Mouse (Mus musculus) ES-Bruce4 (cell line): ENCODE measurements at regions not wholly inside any gene's neighbourhood (a gene's known extent, or its start where the extent isn't known, plus 50 kb on each side); places are given as distances from the start of the nearest gene placed in this dataset.

Experiments used
- H3K27ac ChIP-seq: 2 replicates; pipeline ENCODE4 v1.5.1; 2012; ENCODE audit warnings: low read length, inconsistent platforms; ENCODE audit not compliant: insufficient read depth
- H3K27me3 ChIP-seq: 2 replicates; pipeline ENCODE4 v1.6.1; 2012; ENCODE audit warnings: mild to moderate bottlenecking, low read length, inconsistent platforms; ENCODE audit not compliant: control insufficient read depth, poor library complexity, insufficient read depth, severe bottlenecking
- H3K36me3 ChIP-seq: 2 replicates; pipeline ENCODE4 v1.6.1; 2012; ENCODE audit warnings: inconsistent platforms, mild to moderate bottlenecking, low read length, moderate library complexity; ENCODE audit not compliant: control insufficient read depth, poor library complexity, insufficient read depth, severe bottlenecking
- H3K4me1 ChIP-seq: one replicate; pipeline ENCODE4 v1.8.1; 2011; ENCODE audit warnings: low read length; ENCODE audit not compliant: control insufficient read depth, insufficient read depth
- H3K4me3 ChIP-seq: 2 replicates; pipeline ENCODE4 v1.5.1; 2011; ENCODE audit warnings: low read depth, mild to moderate bottlenecking, low read length
- H3K9ac ChIP-seq: 2 replicates; pipeline ENCODE4 v1.6.1; 2012; ENCODE audit warnings: low read depth, mild to moderate bottlenecking, inconsistent platforms; ENCODE audit not compliant: poor library complexity, severe bottlenecking
- H3K9me3 ChIP-seq: replicated peaks from 2 replicates; pipeline ENCODE4 v1.6.1; 2012; ENCODE audit warnings: mild to moderate bottlenecking, low read length, inconsistent platforms; ENCODE audit not compliant: control insufficient read depth, poor library complexity, insufficient read depth, severe bottlenecking
- CTCF ChIP-seq: IDR thresholded peaks from one replicate; pipeline ENCODE4 v1.8.1; 2011; ENCODE audit warnings: low read depth, low read length
- EP300 ChIP-seq: IDR thresholded peaks from 2 replicates; pipeline ENCODE4 v1.6.1; 2011; ENCODE audit warnings: low read depth, low read length; ENCODE audit not compliant: insufficient read depth
- POLR2A ChIP-seq: IDR thresholded peaks from one replicate; pipeline ENCODE4 v1.8.1; 2011; ENCODE audit warnings: low read length; ENCODE audit not compliant: insufficient read depth

DNA sequence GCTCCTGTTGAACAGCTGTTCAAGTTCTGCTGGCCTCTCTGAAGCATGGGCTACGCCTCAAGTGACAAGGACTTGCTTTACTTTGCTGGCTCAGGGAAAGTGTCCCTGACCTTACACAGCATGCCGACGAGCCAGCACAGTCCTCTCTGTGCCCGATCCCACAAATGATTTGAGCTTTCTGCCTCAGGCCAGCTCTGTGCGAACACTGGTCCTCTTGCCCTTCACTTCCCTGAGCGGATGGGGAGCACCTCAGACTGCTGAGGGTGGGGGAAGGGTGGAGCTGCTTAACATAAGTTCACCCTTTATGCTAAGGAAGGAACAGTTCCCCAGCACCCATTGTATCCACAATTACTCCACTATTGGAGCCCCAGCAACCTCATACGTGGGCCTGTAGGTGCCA lies 223.7 kb upstream of the Mgmt start:
- peak; percentile 77 for TF ChIP-seq EP300
- TF ChIP-seq POLR2A = no peak
- H3K4me3 ChIP-seq = no peak overlapping the region

DNA sequence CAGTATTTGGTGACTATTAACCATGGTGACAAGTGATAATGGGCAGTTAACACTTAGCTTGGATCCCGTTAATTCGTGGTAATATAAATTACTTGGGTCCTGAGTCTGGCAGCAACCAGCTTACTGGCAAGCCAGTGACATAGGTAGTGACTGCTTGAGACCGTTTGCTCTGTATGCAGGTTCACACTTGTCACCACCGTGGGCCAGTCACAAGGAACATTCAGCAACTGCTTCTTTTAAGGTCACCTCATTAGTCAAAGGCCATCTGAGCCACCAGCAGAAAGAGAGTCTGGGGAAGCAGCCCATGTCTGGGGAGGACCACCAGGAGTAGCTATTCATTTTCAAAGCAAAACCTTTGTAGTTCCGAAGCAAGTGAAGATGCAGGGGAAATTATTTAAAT lies 220.3 kb upstream of the Mgmt start:
- no peak overlapping the region for H3K9ac ChIP-seq
- no peaks in the 10 kb centered on the region for H3K36me3 ChIP-seq
- H3K4me1 ChIP-seq = no peaks in the 10 kb centered on the region
- no peak overlapping the region for H3K4me3 ChIP-seq
- no peaks in the 10 kb centered on the region for H3K27me3 ChIP-seq
- H3K9me3 ChIP-seq = no peaks in the 10 kb centered on the region
- no peak overlapping the region for H3K27ac ChIP-seq
- TF ChIP-seq POLR2A (no peak), EP300 (no peak), CTCF (no peak)

More for the DNA sequence above, 223.7 kb upstream of the Mgmt start:
- Histone ChIP-seq H3K9ac (no peak overlapping the region), H3K4me1 (peaks cover 2% of the 10 kb centered on the region), H3K27me3 (no peaks in the 10 kb centered on the region), H3K9me3 (no peaks in the 10 kb centered on the region), H3K36me3 (no peaks in the 10 kb centered on the region), H3K27ac (no peak overlapping the region)

DNA sequence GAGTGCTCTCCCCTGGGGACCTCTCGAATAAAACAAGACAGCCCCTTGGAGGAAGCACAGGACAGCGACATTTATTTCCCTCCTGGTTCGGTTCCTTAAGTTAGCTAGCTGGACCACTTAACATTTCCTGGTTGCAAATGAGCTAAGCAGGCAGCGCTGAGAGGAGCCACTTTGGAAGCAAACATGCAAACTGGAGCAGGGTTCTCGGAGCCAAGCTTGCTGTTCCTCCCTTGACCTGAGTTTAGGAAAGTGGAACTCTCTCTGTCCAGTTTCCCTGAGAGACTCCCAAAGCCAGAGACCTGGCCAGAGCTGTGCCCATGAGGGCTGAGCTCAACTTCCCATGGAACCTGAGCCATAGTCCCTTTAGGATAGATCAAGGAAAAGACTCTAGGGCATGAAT lies 219.4 kb upstream of the Mgmt start:
- no peak overlapping the region for H3K27ac ChIP-seq
- H3K36me3 ChIP-seq = no peaks in the 10 kb centered on the region
- no peaks in the 10 kb centered on the region for H3K4me1 ChIP-seq
- no peak overlapping the region for H3K4me3 ChIP-seq
- no peak overlapping the region for H3K9ac ChIP-seq
- H3K27me3 ChIP-seq = no peaks in the 10 kb centered on the region
- TF ChIP-seq EP300 = no peak
- TF ChIP-seq CTCF = no peak
- TF ChIP-seq POLR2A = no peak
- no peaks in the 10 kb centered on the region for H3K9me3 ChIP-seq

DNA sequence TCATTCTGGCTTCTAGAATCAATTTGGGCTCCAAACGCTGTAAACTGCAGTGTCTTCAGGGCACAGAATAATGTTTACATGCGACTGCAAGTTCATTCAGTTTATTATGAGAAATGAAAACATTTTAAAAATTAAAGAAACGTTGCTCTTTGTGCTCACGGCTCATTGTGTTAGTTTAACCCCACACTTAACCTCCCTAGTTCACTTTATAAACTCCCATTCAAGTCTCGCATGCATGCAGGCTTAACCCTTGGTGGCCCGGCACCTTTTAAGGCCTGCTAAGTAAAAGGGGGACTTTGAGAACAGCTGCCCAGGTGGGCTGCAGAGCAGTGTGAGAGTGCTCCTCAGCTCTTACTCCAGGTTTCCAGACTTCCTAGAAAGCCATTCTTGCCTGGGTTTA lies 218.3 kb upstream of the Mgmt start:
- no peak overlapping the region for H3K9ac ChIP-seq
- no peaks in the 10 kb centered on the region for H3K4me1 ChIP-seq
- no peak for TF ChIP-seq CTCF
- TF ChIP-seq EP300 = no peak
- TF ChIP-seq POLR2A = no peak
- no peaks in the 10 kb centered on the region for H3K27me3 ChIP-seq
- H3K9me3 ChIP-seq = no peaks in the 10 kb centered on the region
- H3K4me3 ChIP-seq = no peak overlapping the region
- H3K36me3 ChIP-seq = no peaks in the 10 kb centered on the region
- H3K27ac ChIP-seq = no peak overlapping the region

DNA sequence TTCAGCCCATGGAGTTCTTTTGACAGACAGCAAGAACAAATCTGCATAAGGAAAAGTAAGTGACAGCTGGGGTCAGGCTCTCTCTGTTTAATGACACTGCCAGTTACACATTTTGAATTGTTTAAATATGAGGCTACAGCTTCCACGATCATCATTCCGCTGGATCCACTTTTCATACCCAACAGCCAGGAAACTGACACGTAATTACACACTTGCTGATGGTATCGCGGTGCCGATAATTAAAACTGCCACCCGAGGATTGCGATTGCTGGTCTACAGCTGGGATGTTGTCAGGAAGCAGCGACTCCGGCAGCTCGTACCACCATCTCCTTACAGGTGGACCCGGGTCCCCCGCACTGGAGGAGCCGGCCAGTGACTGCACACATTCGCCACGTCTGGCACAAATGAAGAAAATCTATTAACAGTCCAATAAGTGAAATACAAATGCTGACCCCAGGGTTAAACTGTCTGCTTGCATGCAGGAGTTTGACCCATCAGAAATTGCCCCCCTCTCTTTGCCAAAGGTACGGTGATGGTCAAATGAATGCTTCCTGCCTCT lies 217.3 kb upstream of the Mgmt start:
- H3K36me3 ChIP-seq = no peaks in the 10 kb centered on the region
- H3K27ac ChIP-seq = no peak overlapping the region
- H3K4me3 ChIP-seq = no peak overlapping the region
- no peaks in the 10 kb centered on the region for H3K4me1 ChIP-seq
- no peaks in the 10 kb centered on the region for H3K27me3 ChIP-seq
- H3K9ac ChIP-seq = no peak overlapping the region
- TF ChIP-seq CTCF (no peak), POLR2A (no peak), EP300 (no peak)
- no peaks in the 10 kb centered on the region for H3K9me3 ChIP-seq

DNA sequence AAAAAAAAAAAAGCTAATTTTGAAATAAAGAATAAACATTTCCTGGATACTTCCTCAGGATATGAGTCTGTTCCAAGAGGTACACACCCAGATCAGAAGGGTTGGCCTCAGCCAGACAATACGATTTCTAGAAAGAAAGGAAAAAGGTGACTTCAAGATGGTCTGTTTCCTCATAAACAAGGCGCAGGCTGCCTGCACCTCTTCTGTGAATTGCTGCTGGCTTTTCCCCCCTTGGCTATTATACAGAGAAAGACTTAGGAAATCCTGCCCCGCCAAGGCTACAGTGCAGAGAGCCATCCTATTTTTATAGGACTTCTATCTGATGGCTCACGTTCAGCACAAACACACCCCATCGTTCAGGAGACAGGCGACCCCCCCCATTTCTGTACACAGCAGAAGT lies 204.8 kb upstream of the Mgmt start:
- TF ChIP-seq POLR2A (no peak), EP300 (no peak), CTCF (no peak)
- H3K9me3 ChIP-seq = no peaks in the 10 kb centered on the region
- no peaks in the 10 kb centered on the region for H3K4me1 ChIP-seq
- no peak overlapping the region for H3K27ac ChIP-seq
- H3K27me3 ChIP-seq = no peaks in the 10 kb centered on the region
- H3K9ac ChIP-seq = no peak overlapping the region
- no peak overlapping the region for H3K4me3 ChIP-seq
- no peaks in the 10 kb centered on the region for H3K36me3 ChIP-seq
